Mouse (Mus musculus) kidney, adult 2 months (tissue): ENCODE data around the gene Sfrp5.

Experiments
- CTCF ChIP-seq: fragments of 200-500 bp; conservative IDR thresholded peaks from 2 replicates; pipeline ENCODE4 v1.5.1; 2011; ENCODE audit warnings: low read depth, mild to moderate bottlenecking, control low read depth, low read length, moderate library complexity, mixed read lengths; ENCODE audit not compliant: insufficient read depth, insufficient read length
- POLR2A ChIP-seq: fragments of 200-500 bp; IDR thresholded peaks from one replicate; pipeline ENCODE4 v1.6.1; 2011; ENCODE audit warnings: low read depth, low read length, control low read depth

- TF ChIP-seq CTCF (peak; percentile 90), POLR2A (no peak)
Measured at GRCm38 (mm10) chr19:42151990-42152389, 50.1 kb downstream of the Sfrp5 start.
